Mouse (Mus musculus) neural tube, embryonic 10.5 days (tissue): ENCODE results near the gene Psmd5.
"Not testable (repeated sequence)": the region's sequence is repeated elsewhere in the genome, so short reads cannot be mapped to it uniquely, and the experiment has no call there.

Experiments
- DNase-seq: peaks from one replicate; pipeline ENCODE4 v3.0.0-alpha.2; 2017; ENCODE audit warnings: low spot score; ENCODE audit errors: extremely low spot score

Gene Psmd5

GRCm38 (mm10) chr2:34827591-34827990 is 47.2 kb downstream of the Psmd5 start:
- DNase-seq, result no peak

- peak; percentile 40 for DNase-seq
Measured at GRCm38 (mm10) chr2:34826460-34827231, 48.1 kb downstream of the Psmd5 start.

- peak; percentile 93 for DNase-seq
Measured at GRCm38 (mm10) chr2:34825827-34826459, 48.8 kb downstream of the Psmd5 start, which contains the start of gene Fbxw2. Gene Fbxw2 (minus strand): TSS chr2:34826311.

GRCm38 (mm10) chr2:34818492-34818891 is 56.3 kb downstream of the Psmd5 start:
- DNase-seq, result no peak

- DNase-seq, result not testable (repeated sequence)
Measured at GRCm38 (mm10) chr2:34815893-34816292, 58.9 kb downstream of the Psmd5 start.

GRCm38 (mm10) chr2:34812706-34813105 is 62.1 kb downstream of the Psmd5 start:
- DNase-seq, result no peak

GRCm38 (mm10) chr2:34810775-34811174 is 64.0 kb downstream of the Psmd5 start:
- DNase-seq, result no peak

GRCm38 (mm10) chr2:34809568-34809967 is 65.2 kb downstream of the Psmd5 start:
- no peak for DNase-seq

- no peak for DNase-seq
Measured at GRCm38 (mm10) chr2:34808057-34808456, 66.7 kb downstream of the Psmd5 start.

- DNase-seq, result no peak
Measured at GRCm38 (mm10) chr2:34805364-34805950, 69.3 kb downstream of the Psmd5 start.

GRCm38 (mm10) chr2:34804815-34805214 is 70.0 kb downstream of the Psmd5 start:
- no peak for DNase-seq

GRCm38 (mm10) chr2:34804172-34804571 is 70.6 kb downstream of the Psmd5 start:
- DNase-seq, result no peak

- no peak for DNase-seq
Measured at GRCm38 (mm10) chr2:34803746-34804145, 71.0 kb downstream of the Psmd5 start.

GRCm38 (mm10) chr2:34802565-34803245 is 72.1 kb downstream of the Psmd5 start:
- DNase-seq, result peak; percentile 32

- DNase-seq, result peak; percentile 97
Measured at GRCm38 (mm10) chr2:34801516-34802482, 73.0 kb downstream of the Psmd5 start.

GRCm38 (mm10) chr2:34800371-34800770 is 74.4 kb downstream of the Psmd5 start:
- DNase-seq, result no peak
